Mouse (Mus musculus): ENCODE measurements around the gene Cldn9. TPM values are rescaled to one million over a fixed set of nuclear protein-coding genes. Genes with fewer than 3 reads are reported as not detected.

The Cldn9 gene
- polyA plus RNA-seq, 1 experiment from 2014 or later: 4.6 TPM

DNA sequence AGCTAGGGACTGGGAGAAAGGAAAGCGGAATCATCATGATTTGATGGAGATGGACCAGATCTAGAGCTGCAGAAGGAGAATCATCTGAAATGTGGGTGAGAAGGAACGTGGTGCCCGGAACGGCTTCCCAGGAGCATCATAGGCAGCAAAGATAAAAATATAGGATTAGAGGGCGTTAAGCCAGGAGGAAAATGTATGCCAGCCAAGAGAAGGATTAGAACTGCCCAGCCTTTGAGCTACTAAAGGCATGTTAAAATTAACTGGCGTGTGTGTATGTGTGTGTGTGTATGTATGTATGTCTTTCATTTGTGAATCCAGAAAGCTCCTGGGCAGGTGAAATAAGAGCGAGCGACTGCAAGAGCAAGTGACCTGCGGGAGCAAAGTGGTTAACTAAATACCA is 19.5 kb upstream of the Cldn9 start:
- no peak overlapping the region for H3K4me3 ChIP-seq
- H3K4me1 ChIP-seq: peaks cover 19% of the 10 kb centered on the region
- peaks cover 44% of the 10 kb centered on the region for H3K27me3 ChIP-seq (ENCODE audit: low read depth, poor library complexity, severe bottlenecking)
- H3K9me3 ChIP-seq (replicated peaks): no peaks in the 10 kb centered on the region
- no peaks in the 10 kb centered on the region for H3K36me3 ChIP-seq
- no peak for DNase-seq (ENCODE audit: low spot score)
- no peak overlapping the region for H3K27ac ChIP-seq
- 89% methylated on average over 9 of the region's 9 CpGs for WGBS

- WGBS: under 1% methylated on average over 28 of the region's 28 CpGs
- Histone ChIP-seq H3K27me3 (ENCODE audit: low read depth, poor library complexity, severe bottlenecking) (peaks cover 60% of the 10 kb centered on the region), H3K36me3 (no peaks in the 10 kb centered on the region), H3K4me3 (peak overlapping the region; percentile 78), H3K27ac (peak overlapping the region; percentile 73), H3K9me3 (replicated peaks) (no peaks in the 10 kb centered on the region), H3K4me1 (peaks cover 41% of the 10 kb centered on the region)
- DNase-seq (ENCODE audit: low spot score): peak; percentile 83
These were observed 16.3 kb upstream of the Cldn9 start for GRCm38 (mm10) chr17:23700079-23700478.

GRCm38 (mm10) chr17:23699131-23700077 is 15.6 kb upstream of the Cldn9 start:
- Histone ChIP-seq H3K27me3 (ENCODE audit: low read depth, poor library complexity, severe bottlenecking) (peaks cover 60% of the 10 kb centered on the region), H3K4me3 (peak overlapping the region; percentile 78), H3K9me3 (replicated peaks) (no peaks in the 10 kb centered on the region), H3K36me3 (no peaks in the 10 kb centered on the region), H3K4me1 (peaks cover 44% of the 10 kb centered on the region), H3K27ac (peak overlapping the region; percentile 73)
- no peak for DNase-seq (ENCODE audit: low spot score)
- 3% methylated on average over 99 of the region's 101 CpGs for WGBS

- WGBS: 1% methylated on average over 3 of the region's 3 CpGs
- DNase-seq (ENCODE audit: low spot score): peak; percentile 62
- H3K9me3 ChIP-seq (replicated peaks): no peaks in the 10 kb centered on the region
- H3K4me3 ChIP-seq: no peak overlapping the region
- no peaks in the 10 kb centered on the region for H3K36me3 ChIP-seq
- peak overlapping the region; percentile 66 for H3K27ac ChIP-seq
- peaks cover 41% of the 10 kb centered on the region for H3K27me3 ChIP-seq (ENCODE audit: low read depth, poor library complexity, severe bottlenecking)
- peaks cover 48% of the 10 kb centered on the region for H3K4me1 ChIP-seq
These were observed 12.0 kb upstream of the Cldn9 start for GRCm38 (mm10) chr17:23695801-23696200.

- Histone ChIP-seq H3K4me3 (no peak overlapping the region), H3K36me3 (no peaks in the 10 kb centered on the region), H3K4me1 (peaks cover 42% of the 10 kb centered on the region), H3K27me3 (ENCODE audit: low read depth, poor library complexity, severe bottlenecking) (peaks cover 28% of the 10 kb centered on the region), H3K27ac (peak overlapping the region; percentile 66), H3K9me3 (replicated peaks) (no peaks in the 10 kb centered on the region)
- 64% methylated on average over 1 of the region's 1 CpGs for WGBS
- no peak for DNase-seq (ENCODE audit: low spot score)
These were observed 10.7 kb upstream of the Cldn9 start for GRCm38 (mm10) chr17:23694491-23694890.

DNA sequence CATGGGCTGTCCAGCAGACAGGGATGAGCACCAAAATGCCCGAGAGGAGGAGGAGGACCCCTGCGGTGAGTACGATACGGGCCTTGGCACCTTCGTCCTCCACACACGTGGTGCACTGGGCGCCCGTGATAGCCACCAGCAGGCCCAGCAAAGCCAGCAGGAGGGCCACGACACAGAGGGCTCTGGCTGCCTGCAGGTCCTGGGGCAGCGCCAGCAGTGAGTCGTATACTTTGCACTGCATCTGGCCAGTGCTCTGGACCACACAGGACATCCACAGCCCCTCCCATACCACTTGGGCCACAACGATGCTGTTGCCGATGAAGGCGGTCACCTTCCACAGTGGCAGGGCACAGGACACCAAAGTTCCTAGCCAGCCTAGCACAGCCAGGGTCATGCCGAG is 600 bp downstream of the Cldn9 start:
- Histone ChIP-seq H3K27ac (peak overlapping the region; percentile 68; the same call in 1 of the 2 replicates), H3K4me3 (peak overlapping the region; percentile 20), H3K27me3 (ENCODE audit: low read depth, poor library complexity, severe bottlenecking) (peaks cover 76% of the 10 kb centered on the region), H3K9me3 (replicated peaks) (no peaks in the 10 kb centered on the region), H3K36me3 (no peaks in the 10 kb centered on the region), H3K4me1 (peaks cover 36% of the 10 kb centered on the region)
- DNase-seq (ENCODE audit: low spot score): no peak
- WGBS: 16% methylated on average over 15 of the region's 15 CpGs

DNA sequence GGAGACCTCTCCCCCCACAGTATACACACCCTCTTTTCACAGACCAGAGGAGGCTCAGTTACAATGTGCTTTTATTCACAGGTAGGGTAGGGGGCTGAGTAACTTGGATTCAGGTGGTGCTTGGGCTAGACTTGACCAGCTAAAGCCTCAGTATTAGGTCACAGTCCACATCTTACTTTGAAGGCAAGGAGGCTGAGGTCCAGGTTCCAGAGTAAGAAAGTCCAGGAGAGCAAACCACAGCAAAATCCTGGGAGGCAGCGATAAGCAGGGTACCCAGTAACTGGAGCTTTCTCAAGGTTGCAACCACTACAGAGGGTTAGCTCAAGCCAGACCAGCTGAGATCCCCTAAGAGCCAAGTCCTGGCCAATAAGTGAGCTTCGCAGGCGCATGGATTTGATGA is 1.3 kb downstream of the Cldn9 start:
- DNase-seq (ENCODE audit: low spot score): no peak
- H3K27me3 ChIP-seq (ENCODE audit: low read depth, poor library complexity, severe bottlenecking): peaks cover 82% of the 10 kb centered on the region
- H3K36me3 ChIP-seq: no peaks in the 10 kb centered on the region
- peak overlapping the region; percentile 20; the same call in 1 of the 2 replicates for H3K4me3 ChIP-seq
- WGBS: 62% methylated on average over 3 of the region's 3 CpGs
- peaks cover 36% of the 10 kb centered on the region for H3K4me1 ChIP-seq
- no peaks in the 10 kb centered on the region for H3K9me3 ChIP-seq (replicated peaks)
- H3K27ac ChIP-seq: no peak overlapping the region; the same call in 1 of the 2 replicates

- no peak overlapping the region for H3K27ac ChIP-seq
- peaks cover 37% of the 10 kb centered on the region for H3K4me1 ChIP-seq
- no peaks in the 10 kb centered on the region for H3K9me3 ChIP-seq (replicated peaks)
- 67% methylated on average over 4 of the region's 4 CpGs for WGBS
- DNase-seq (ENCODE audit: low spot score): no peak
- H3K4me3 ChIP-seq: no peak overlapping the region; the same call in 1 of the 2 replicates
- H3K36me3 ChIP-seq: no peaks in the 10 kb centered on the region
- H3K27me3 ChIP-seq (ENCODE audit: low read depth, poor library complexity, severe bottlenecking): peaks cover 82% of the 10 kb centered on the region
These were observed 1.7 kb downstream of the Cldn9 start for GRCm38 (mm10) chr17:23682092-23682491.

DNA sequence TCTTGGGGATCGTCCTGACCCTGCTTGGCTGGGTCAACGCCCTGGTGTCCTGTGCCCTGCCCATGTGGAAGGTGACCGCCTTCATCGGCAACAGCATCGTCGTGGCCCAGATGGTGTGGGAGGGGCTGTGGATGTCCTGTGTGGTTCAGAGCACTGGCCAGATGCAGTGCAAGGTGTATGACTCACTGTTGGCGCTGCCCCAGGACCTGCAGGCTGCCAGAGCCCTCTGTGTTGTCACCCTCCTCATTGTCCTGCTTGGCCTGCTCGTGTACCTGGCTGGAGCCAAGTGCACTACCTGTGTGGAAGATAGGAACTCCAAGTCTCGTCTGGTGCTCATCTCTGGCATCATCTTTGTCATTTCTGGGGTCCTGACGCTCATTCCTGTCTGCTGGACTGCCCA is 2.7 kb downstream of the Cldn9 start:
- peaks cover 47% of the 10 kb centered on the region for H3K4me1 ChIP-seq
- 74% methylated on average over 10 of the region's 10 CpGs for WGBS
- H3K4me3 ChIP-seq: no peak overlapping the region
- no peak for DNase-seq (ENCODE audit: low spot score)
- H3K27ac ChIP-seq: no peak overlapping the region
- H3K9me3 ChIP-seq (replicated peaks): no peaks in the 10 kb centered on the region
- H3K27me3 ChIP-seq (ENCODE audit: low read depth, poor library complexity, severe bottlenecking): peaks cover 91% of the 10 kb centered on the region
- H3K36me3 ChIP-seq: no peaks in the 10 kb centered on the region

DNA sequence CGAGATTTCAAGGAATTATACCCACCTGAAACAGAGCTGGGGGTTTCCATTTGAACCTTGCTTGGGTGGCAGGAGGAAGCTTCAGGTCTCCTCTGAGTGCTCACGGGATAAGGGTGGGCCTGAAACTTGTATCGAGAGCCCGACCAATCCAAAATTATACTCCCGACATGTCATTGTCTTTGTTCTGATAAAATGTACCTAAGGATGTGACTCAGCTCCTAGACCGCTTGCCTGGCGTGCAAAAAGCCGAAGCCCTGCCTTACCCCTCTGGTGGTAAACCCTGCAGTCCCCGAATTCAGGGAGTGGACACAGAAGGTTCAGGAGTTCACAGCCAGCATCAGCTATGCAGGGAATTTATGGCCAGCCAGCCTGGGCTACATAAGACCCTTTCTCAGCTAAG is 3.5 kb downstream of the Cldn9 start:
- Histone ChIP-seq H3K27ac (no peak overlapping the region), H3K4me3 (0 out of 2 replicates have a peak overlapping the region, but pooled peaks have one; percentile 36), H3K36me3 (no peaks in the 10 kb centered on the region), H3K27me3 (ENCODE audit: low read depth, poor library complexity, severe bottlenecking) (peaks cover 93% of the 10 kb centered on the region), H3K4me1 (peaks cover 55% of the 10 kb centered on the region), H3K9me3 (replicated peaks) (no peaks in the 10 kb centered on the region)
- DNase-seq (ENCODE audit: low spot score): no peak
- WGBS: 70% methylated on average over 9 of the region's 9 CpGs

DNA sequence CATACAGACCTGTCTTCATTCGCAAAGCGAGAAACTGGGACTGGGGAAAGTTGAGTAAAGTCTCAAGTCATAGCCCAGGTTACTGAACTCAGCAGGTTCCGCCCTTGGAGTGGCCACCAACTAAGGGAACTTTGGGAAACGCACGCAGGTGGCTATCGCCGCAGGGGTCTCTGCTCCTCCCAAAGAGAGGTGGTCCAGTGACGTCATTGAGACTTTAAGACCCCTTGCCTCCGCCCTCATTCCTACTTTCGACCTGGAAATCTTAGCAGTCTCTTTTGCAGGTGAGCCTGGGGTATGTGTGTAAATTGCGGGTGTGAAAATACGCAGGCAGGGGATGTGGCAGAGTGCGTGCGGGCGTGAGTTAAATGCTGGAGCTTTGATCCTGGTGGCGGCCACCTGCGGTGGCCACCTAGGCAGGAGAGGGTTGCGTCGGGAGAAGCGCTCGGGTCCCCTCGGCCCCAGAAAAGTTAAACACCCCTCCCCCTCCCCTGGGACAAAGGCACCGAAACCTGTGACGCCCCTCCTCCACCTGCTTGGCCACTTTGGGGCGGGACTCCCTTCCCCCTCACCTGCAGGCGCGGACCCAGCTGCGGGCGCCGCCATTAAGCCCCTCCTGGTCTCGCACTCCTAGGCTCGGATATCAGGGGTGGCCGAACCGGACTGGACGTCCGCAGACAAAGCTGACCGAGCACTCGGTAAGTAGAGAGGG is 4.5 kb downstream of the Cldn9 start, which contains the start of gene Cldn6:
Gene Cldn6 (plus strand): TSS at position 123 of the 709 bp plus-strand sequence.
- Histone ChIP-seq H3K4me3 (peak within 1 kb of the TSS; percentile 36), H3K36me3 (no peaks in the 10 kb centered on the region), H3K9me3 (replicated peaks) (no peaks in the 10 kb centered on the region), H3K27ac (no peak within 1 kb of the TSS), H3K27me3 (ENCODE audit: low read depth, poor library complexity, severe bottlenecking) (peaks cover 93% of the 10 kb centered on the region), H3K4me1 (peaks cover 61% of the 10 kb centered on the region)
- DNase-seq (ENCODE audit: low spot score): peak; percentile 47
- 2% methylated on average over 38 of the region's 38 CpGs for WGBS

DNA sequence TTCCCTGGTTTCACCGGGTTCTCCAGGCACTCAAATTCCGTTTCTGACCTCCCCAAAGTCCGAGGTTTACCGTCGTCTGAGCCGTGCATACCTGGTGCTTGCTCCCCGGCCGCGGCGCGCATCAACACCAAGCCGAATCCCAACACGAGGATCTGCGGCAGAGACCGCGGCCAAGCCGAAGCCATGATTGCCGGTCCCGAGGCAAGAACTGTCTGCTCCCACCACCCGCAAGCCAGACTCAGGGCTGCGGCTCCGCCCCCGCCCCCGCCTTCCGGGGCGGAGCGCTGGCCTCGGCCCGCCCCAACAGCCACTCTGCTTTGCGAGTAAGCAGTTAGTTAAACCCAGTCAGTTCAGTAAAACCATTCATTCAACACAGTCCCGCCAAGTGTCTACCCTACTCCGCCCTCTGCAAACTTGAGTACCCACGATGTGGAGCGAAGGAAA is 6.6 kb downstream of the Cldn9 start, which contains the start of gene Tnfrsf12a:
Gene Tnfrsf12a (minus strand): TSS at position 233 of the 444 bp plus-strand sequence.
- peaks cover 62% of the 10 kb centered on the region for H3K4me1 ChIP-seq

More for the DNA sequence above, 6.6 kb downstream of the Cldn9 start, which contains the start of gene Tnfrsf12a:
- H3K36me3 ChIP-seq: no peaks in the 10 kb centered on the region
- H3K4me3 ChIP-seq: peak within 1 kb of the TSS; percentile 58
- H3K27me3 ChIP-seq (ENCODE audit: low read depth, poor library complexity, severe bottlenecking): peaks cover 76% of the 10 kb centered on the region
- peak; percentile 87 for DNase-seq (ENCODE audit: low spot score)
- WGBS: under 1% methylated on average over 34 of the region's 34 CpGs
- H3K27ac ChIP-seq: peak within 1 kb of the TSS; percentile 37
- H3K9me3 ChIP-seq (replicated peaks): no peaks in the 10 kb centered on the region
